Mouse (Mus musculus) small intestine, adult 2 months (tissue): ENCODE data around the gene Smg1. TPM values are rescaled to one million over a fixed set of nuclear protein-coding genes. Genes with fewer than 3 reads are reported as not detected.

Source experiments
- H3K27ac ChIP-seq: fragments of 200-500 bp; 2 replicates; pipeline ENCODE4 v1.5.1; 2012; ENCODE audit warnings: low read depth, low read length, control low read depth, inconsistent platforms; ENCODE audit not compliant: insufficient read depth
- H3K27me3 ChIP-seq: fragments of 200-500 bp; 2 replicates; pipeline ENCODE4 v1.6.1; 2012; ENCODE audit warnings: mild to moderate bottlenecking, moderate library complexity, low read length, inconsistent platforms; ENCODE audit not compliant: control insufficient read depth, insufficient read depth
- H3K36me3 ChIP-seq: fragments of 200-500 bp; 2 replicates; pipeline ENCODE4 v1.6.1; 2012; ENCODE audit warnings: mild to moderate bottlenecking, low read length, control low read depth, inconsistent platforms; ENCODE audit not compliant: control insufficient read depth, insufficient read depth
- H3K4me1 ChIP-seq: fragments of 200-500 bp; 2 replicates; pipeline ENCODE4 v1.6.1; 2012; ENCODE audit warnings: low read length, inconsistent platforms, mixed read lengths; ENCODE audit not compliant: control insufficient read depth, insufficient read depth, insufficient read length
- H3K4me3 ChIP-seq: fragments of 200-500 bp; 2 replicates; pipeline ENCODE4 v1.5.1; 2012; ENCODE audit warnings: low read depth, mild to moderate bottlenecking, control low read depth, inconsistent platforms, low read length, moderate library complexity
- CTCF ChIP-seq: fragments of 200-500 bp; IDR thresholded peaks from 2 replicates; pipeline ENCODE4 v1.5.1; 2012; ENCODE audit warnings: low read depth, mild to moderate bottlenecking, control low read depth, inconsistent platforms, low read length, moderate library complexity, mixed read lengths; ENCODE audit not compliant: insufficient replicate concordance, insufficient read length; ENCODE audit errors: extremely low read depth
- POLR2A ChIP-seq: fragments of 200-500 bp; IDR thresholded peaks from 2 replicates; pipeline ENCODE4 v1.6.1; 2012; ENCODE audit warnings: low read depth, mild to moderate bottlenecking, control low read depth, inconsistent platforms, low read length, moderate library complexity
- WGBS: fragments of 180-500 bp; shearing (Covaris S2); methylation state at CpG from one replicate; pipeline ENCODE4 v1.1.7; 2018; 5-methylcytosine and 5-hydroxymethylcytosine counted together
- polyA plus RNA-seq: library from polyadenylated mRNA; depleted of rRNA; stranded (reverse); fragments of >200 nt; gene quantifications from 2 replicates; pipeline ENCODE4 v1.2.3, GENCODE M21; 2012

The Smg1 gene
- polyA plus RNA-seq, 1 experiment = 38.3 TPM

DNA sequence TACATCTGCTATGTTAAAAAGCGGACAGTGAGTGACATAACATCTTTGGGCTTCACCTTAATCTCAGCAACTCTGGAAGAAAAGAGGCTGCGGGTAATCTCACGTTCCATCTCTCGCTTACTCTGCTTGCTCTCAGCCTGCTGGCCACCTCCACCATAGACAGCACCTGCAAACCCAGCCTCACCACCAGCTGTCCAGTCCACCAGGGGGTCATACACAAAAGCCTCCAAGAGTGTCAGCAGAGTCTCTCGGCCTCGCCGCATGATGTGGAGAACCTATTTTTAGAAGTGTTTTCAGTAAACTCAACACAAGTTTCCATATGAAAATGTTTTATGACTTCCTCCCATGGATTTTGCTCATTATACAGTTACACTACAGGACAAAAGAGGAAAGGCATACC, 87.0 kb downstream of the Smg1 start:
- H3K27me3 ChIP-seq = no peaks in the 10 kb centered on the region

DNA sequence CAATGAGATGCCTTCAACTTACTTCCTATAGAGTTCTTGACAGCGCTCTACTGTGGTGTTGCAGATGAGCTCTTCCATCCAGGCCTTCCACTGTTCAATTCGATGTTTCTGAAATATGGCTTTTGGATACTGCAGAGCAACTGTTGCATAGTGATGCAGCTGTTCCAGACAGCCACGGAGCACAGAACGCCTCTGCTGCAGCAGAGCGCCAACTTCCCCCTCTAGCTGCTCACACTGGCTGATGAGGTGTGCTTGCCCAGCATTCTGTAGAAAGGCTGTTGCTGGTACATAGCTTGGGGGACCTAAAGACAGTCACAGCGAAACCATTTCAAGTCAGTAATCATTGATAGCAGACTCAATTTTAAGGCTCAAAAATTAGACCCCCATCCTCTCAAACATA, 89.3 kb downstream of the Smg1 start:
- no peaks in the 10 kb centered on the region for H3K4me1 ChIP-seq

More for the DNA sequence above, 87.0 kb downstream of the Smg1 start:
- H3K27ac ChIP-seq = no peak overlapping the region
- H3K4me1 ChIP-seq = no peaks in the 10 kb centered on the region
- no peak for TF ChIP-seq CTCF
- TF ChIP-seq POLR2A = no peak
- H3K36me3 ChIP-seq = peaks cover 69% of the 10 kb centered on the region
- WGBS = 92% methylated on average over 7 of the region's 7 CpGs
- no peak overlapping the region for H3K4me3 ChIP-seq

DNA sequence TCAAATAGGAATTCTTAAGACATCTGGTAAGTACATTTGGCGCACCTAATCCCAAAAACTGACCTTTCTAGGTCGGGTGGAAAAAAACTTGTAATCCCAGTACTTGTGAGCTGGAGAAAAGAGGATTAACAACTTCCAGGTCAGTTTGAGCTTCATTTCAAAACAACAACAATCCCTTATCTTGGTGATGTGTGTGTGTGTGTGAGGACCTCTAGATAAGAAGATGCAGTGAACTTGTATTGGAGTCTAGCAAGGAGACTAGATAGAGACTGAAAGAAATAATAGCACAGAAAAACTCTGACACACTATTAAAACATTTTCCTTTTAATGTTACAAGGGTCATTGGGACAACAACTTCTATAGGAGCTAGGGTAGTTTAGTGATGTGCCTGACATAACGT, 99.9 kb downstream of the Smg1 start:
- Histone ChIP-seq H3K36me3 (peaks cover 68% of the 10 kb centered on the region), H3K27ac (no peak overlapping the region), H3K4me1 (no peaks in the 10 kb centered on the region), H3K27me3 (no peaks in the 10 kb centered on the region), H3K4me3 (no peak overlapping the region)
- WGBS = 78% methylated on average over 3 of the region's 3 CpGs
- TF ChIP-seq CTCF (no peak), POLR2A (no peak)

More for the DNA sequence above, 89.3 kb downstream of the Smg1 start:
- TF ChIP-seq CTCF (no peak), POLR2A (no peak)
- H3K27ac ChIP-seq = no peak overlapping the region
- H3K4me3 ChIP-seq = no peak overlapping the region
- peaks cover 67% of the 10 kb centered on the region for H3K36me3 ChIP-seq
- H3K27me3 ChIP-seq = no peaks in the 10 kb centered on the region
- WGBS = 85% methylated on average over 6 of the region's 6 CpGs

DNA sequence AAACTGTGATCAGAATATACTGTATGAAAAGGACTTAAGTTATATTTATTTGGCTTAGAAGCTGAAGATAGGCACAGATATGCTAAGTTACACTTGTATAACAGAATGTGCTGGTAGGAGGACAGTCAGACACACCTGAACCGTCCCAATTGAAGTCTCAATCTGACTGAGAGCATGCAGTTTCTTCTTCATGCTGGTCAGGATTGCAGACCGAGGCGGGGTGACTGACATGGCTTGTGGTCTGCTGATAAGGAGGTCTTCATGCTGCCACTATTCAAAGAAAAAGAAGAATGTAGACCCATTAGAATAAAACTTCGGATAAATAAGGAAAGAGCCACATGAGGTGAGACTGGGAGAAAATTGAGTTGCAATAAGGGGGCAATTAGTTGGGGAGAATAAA, 100.3 kb downstream of the Smg1 start:
- TF ChIP-seq POLR2A (no peak), CTCF (no peak)
- Histone ChIP-seq H3K27ac (no peak overlapping the region), H3K4me3 (no peak overlapping the region), H3K36me3 (peaks cover 66% of the 10 kb centered on the region), H3K4me1 (no peaks in the 10 kb centered on the region), H3K27me3 (no peaks in the 10 kb centered on the region)
- WGBS = 82% methylated on average over 4 of the region's 4 CpGs

DNA sequence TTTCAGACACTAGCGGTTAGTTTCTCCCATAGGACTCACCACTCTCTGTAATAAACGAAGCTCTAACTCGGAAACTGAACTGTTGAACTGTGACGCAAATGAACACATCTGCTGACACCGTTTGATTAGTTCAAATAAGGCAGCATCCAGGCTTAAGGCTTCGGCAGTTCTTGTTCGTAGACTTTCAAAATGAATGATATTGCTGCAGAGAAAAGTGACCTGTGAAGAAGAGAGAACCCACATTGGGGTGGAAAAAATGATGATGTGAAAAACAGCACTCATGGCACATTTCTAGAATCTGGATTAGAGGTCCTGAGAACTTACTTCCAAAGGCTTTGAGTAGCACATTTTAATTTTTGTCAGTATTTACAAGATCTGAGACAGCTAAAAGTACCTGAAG, 102.2 kb downstream of the Smg1 start:
- Histone ChIP-seq H3K27ac (no peak overlapping the region), H3K4me3 (no peak overlapping the region), H3K36me3 (peaks cover 73% of the 10 kb centered on the region), H3K4me1 (no peaks in the 10 kb centered on the region), H3K27me3 (no peaks in the 10 kb centered on the region)
- 88% methylated on average over 7 of the region's 7 CpGs for WGBS
- TF ChIP-seq POLR2A (no peak), CTCF (no peak)

DNA sequence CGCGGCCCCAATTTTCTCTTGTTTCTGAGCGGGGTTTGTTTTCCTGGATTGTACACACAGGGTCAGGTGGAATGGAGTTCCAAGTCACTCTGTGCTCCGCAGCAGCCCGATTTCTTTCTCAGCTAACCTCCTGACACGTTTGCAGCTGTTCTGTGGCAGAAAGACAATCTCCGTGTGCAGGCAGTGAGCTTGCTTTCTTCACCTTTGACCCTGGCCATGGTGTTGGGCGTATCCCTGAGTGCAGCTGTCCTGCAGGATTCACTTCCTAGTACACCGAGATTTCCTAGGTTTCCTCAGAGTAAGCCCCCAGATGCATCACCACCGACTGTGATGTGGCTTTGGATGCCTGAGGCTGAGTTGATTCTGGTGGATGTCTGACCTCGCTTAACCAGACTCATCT, 108.3 kb downstream of the Smg1 start:
- H3K4me3 ChIP-seq = no peak overlapping the region
- H3K27me3 ChIP-seq = no peaks in the 10 kb centered on the region
- TF ChIP-seq CTCF (no peak), POLR2A (no peak)
- peaks cover 45% of the 10 kb centered on the region for H3K36me3 ChIP-seq
- 66% methylated on average over 11 of the region's 11 CpGs for WGBS
- H3K4me1 ChIP-seq = peaks cover 3% of the 10 kb centered on the region; the same call in 1 of the 2 replicates
- no peak overlapping the region for H3K27ac ChIP-seq

DNA sequence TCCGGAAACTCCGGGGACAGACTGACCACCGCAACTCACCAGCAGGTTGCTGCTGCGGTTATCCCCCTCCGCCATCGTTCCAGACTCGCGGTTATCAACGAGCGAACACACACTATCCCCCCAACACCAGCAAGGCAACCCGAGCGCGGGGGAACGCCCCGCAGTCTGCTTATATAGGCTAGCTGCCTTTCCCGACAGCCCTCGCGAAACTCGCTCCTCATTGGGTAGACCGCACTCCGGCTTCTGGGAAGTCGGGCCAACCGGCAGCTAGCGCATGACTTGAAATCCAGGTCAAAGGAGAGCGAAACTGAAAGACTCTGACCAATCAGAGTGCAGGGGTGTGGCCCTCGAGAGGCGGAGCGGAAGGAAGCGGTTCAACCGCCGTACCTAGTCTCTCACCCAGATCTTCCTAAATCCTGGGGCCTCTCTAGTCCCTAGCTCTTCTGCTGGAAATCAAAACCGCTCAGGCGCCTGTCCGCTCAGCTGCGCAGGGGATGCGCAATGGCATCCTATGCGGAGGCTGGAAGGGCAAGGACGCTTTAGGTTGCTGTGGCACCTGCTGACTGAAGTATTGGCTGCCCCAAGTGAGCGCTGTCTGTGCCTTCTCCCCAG, 113.9 kb downstream of the Smg1 start, which contains the start of gene Arl6ip1:
Gene Arl6ip1 (minus strand): TSS at position 233 of the 612 bp plus-strand sequence.
- peaks cover 20% of the 10 kb centered on the region for H3K36me3 ChIP-seq
- H3K27me3 ChIP-seq = no peaks in the 10 kb centered on the region
- peaks cover 2% of the 10 kb centered on the region; the same call in 1 of the 2 replicates for H3K4me1 ChIP-seq
- peak within 1 kb of the TSS; percentile 72 for H3K4me3 ChIP-seq
- H3K27ac ChIP-seq = peak within 1 kb of the TSS; percentile 94
- under 1% methylated on average over 39 of the region's 39 CpGs for whole genome bisulfite sequencing
- TF ChIP-seq CTCF (no peak), POLR2A (peak; percentile 99)
